Mouse (Mus musculus) E14TG2a.4 (cell line): ENCODE measurements at regions not wholly inside any gene's neighbourhood (a gene's known extent, or its start where the extent isn't known, plus 50 kb on each side); places are given as distances from the start of the nearest gene placed in this dataset.

Experiments used
- CTCF ChIP-seq: conservative IDR thresholded peaks from 2 replicates; pipeline ENCODE4 v1.5.1; 2014; ENCODE audit warnings: low read length
- NANOG ChIP-seq: IDR thresholded peaks from 2 replicates; pipeline ENCODE4 v1.6.1; 2014; ENCODE audit warnings: borderline replicate concordance, low read length, mixed read lengths

GRCm38 (mm10) chr19:53469256-53469655, 59.7 kb upstream of the Dusp5 start:
- TF ChIP-seq CTCF (no peak), NANOG (no peak)
